Mouse (Mus musculus): ENCODE data around the gene Htra3. TPM values are rescaled to one million over a fixed set of nuclear protein-coding genes. Genes with fewer than 3 reads are reported as not detected.

The Htra3 gene
- polyA plus RNA-seq, 1 experiment from 2014 or later = 22.4 TPM

GRCm38 (mm10) chr5:35690485-35691165 lies 11.0 kb upstream of the Htra3 start:
- Histone ChIP-seq H3K27me3 (ENCODE audit: insufficient read depth, low read length) (no peaks in the 10 kb centered on the region), H3K9me3 (replicated peaks; ENCODE audit: low read length) (no peaks in the 10 kb centered on the region), H3K4me2 (ENCODE audit: low read length) (no peak overlapping the region), H3K36me3 (ENCODE audit: insufficient read depth, low read length) (no peaks in the 10 kb centered on the region), H3K27ac (no peak overlapping the region), H3K9ac (ENCODE audit: low read depth, low read length) (no peak overlapping the region), H3K4me1 (replicated peaks; ENCODE audit: insufficient read depth, low read length) (peaks cover 22% of the 10 kb centered on the region; the same call in 1 of the 2 replicates), H3K4me3 (replicated peaks; ENCODE audit: low read depth, low read length) (no peak overlapping the region)
- no peak for TF ChIP-seq CTCF (IDR thresholded peaks at IDR 0.05; ENCODE audit: low read depth)
- WGBS = 83% methylated on average over 8 of the region's 8 CpGs
- DNase-seq (ENCODE audit: low spot score) (no peak), ATAC-seq (replicated peaks; ENCODE audit: low FRiP score, low read depth) (no peak)

GRCm38 (mm10) chr5:35689374-35689773 lies 9.8 kb upstream of the Htra3 start:
- H3K4me3 ChIP-seq (replicated peaks; ENCODE audit: low read depth, low read length) = no peak overlapping the region
- no peak for ATAC-seq (replicated peaks; ENCODE audit: low FRiP score, low read depth)
- no peak overlapping the region for H3K4me2 ChIP-seq (ENCODE audit: low read length)
- H3K9me3 ChIP-seq (replicated peaks; ENCODE audit: low read length) = no peaks in the 10 kb centered on the region
- H3K36me3 ChIP-seq (ENCODE audit: insufficient read depth, low read length) = no peaks in the 10 kb centered on the region
- no peak overlapping the region for H3K9ac ChIP-seq (ENCODE audit: low read depth, low read length)
- no peaks in the 10 kb centered on the region for H3K27me3 ChIP-seq (ENCODE audit: insufficient read depth, low read length)
- H3K27ac ChIP-seq = no peak overlapping the region
- peaks cover 22% of the 10 kb centered on the region; the same call in 1 of the 2 replicates for H3K4me1 ChIP-seq (replicated peaks; ENCODE audit: insufficient read depth, low read length)
- no peak for DNase-seq (ENCODE audit: low spot score)
- no peak for TF ChIP-seq CTCF (IDR thresholded peaks at IDR 0.05; ENCODE audit: low read depth)

GRCm38 (mm10) chr5:35688851-35689250 lies 9.3 kb upstream of the Htra3 start:
- 83% methylated on average over 2 of the region's 2 CpGs for WGBS
- Histone ChIP-seq H3K9ac (ENCODE audit: low read depth, low read length) (no peak overlapping the region), H3K4me1 (replicated peaks; ENCODE audit: insufficient read depth, low read length) (peaks cover 22% of the 10 kb centered on the region; the same call in 1 of the 2 replicates), H3K27ac (no peak overlapping the region), H3K4me2 (ENCODE audit: low read length) (no peak overlapping the region), H3K27me3 (ENCODE audit: insufficient read depth, low read length) (no peaks in the 10 kb centered on the region), H3K4me3 (replicated peaks; ENCODE audit: low read depth, low read length) (no peak overlapping the region), H3K36me3 (ENCODE audit: insufficient read depth, low read length) (no peaks in the 10 kb centered on the region), H3K9me3 (replicated peaks; ENCODE audit: low read length) (no peaks in the 10 kb centered on the region)
- no peak for ATAC-seq (replicated peaks; ENCODE audit: low FRiP score, low read depth)
- TF ChIP-seq CTCF (IDR thresholded peaks at IDR 0.05; ENCODE audit: low read depth) = no peak
- no peak for DNase-seq (ENCODE audit: low spot score)

- Histone ChIP-seq H3K27me3 (ENCODE audit: insufficient read depth, low read length) (no peaks in the 10 kb centered on the region), H3K36me3 (ENCODE audit: insufficient read depth, low read length) (no peaks in the 10 kb centered on the region), H3K27ac (0 out of 2 replicates have a peak overlapping the region, but pooled peaks have one; percentile 31), H3K9me3 (replicated peaks; ENCODE audit: low read length) (no peaks in the 10 kb centered on the region), H3K9ac (ENCODE audit: low read depth, low read length) (no peak overlapping the region), H3K4me1 (replicated peaks; ENCODE audit: insufficient read depth, low read length) (peaks cover 22% of the 10 kb centered on the region; the same call in 1 of the 2 replicates), H3K4me3 (replicated peaks; ENCODE audit: low read depth, low read length) (no peak overlapping the region), H3K4me2 (ENCODE audit: low read length) (no peak overlapping the region)
- ATAC-seq (replicated peaks; ENCODE audit: low FRiP score, low read depth) = peak; percentile 72
- no peak for TF ChIP-seq CTCF (IDR thresholded peaks at IDR 0.05; ENCODE audit: low read depth)
- peak; percentile 61 for DNase-seq (ENCODE audit: low spot score)
- WGBS = 33% methylated on average over 5 of the region's 5 CpGs
Measured at GRCm38 (mm10) chr5:35687098-35687497, 7.5 kb upstream of the Htra3 start.

- H3K4me3 ChIP-seq (replicated peaks; ENCODE audit: low read depth, low read length) = no peak overlapping the region
- TF ChIP-seq CTCF (IDR thresholded peaks at IDR 0.05; ENCODE audit: low read depth) = no peak
- 78% methylated on average over 4 of the region's 4 CpGs for WGBS
- H3K4me2 ChIP-seq (ENCODE audit: low read length) = no peak overlapping the region
- H3K4me1 ChIP-seq (replicated peaks; ENCODE audit: insufficient read depth, low read length) = peaks cover 19% of the 10 kb centered on the region; the same call in 1 of the 2 replicates
- no peak overlapping the region for H3K9ac ChIP-seq (ENCODE audit: low read depth, low read length)
- 0 out of 2 replicates have a peak overlapping the region, but pooled peaks have one; percentile 31 for H3K27ac ChIP-seq
- H3K9me3 ChIP-seq (replicated peaks; ENCODE audit: low read length) = no peaks in the 10 kb centered on the region
- H3K27me3 ChIP-seq (ENCODE audit: insufficient read depth, low read length) = no peaks in the 10 kb centered on the region
- no peaks in the 10 kb centered on the region for H3K36me3 ChIP-seq (ENCODE audit: insufficient read depth, low read length)
- DNase-seq (ENCODE audit: low spot score) (no peak), ATAC-seq (replicated peaks; ENCODE audit: low FRiP score, low read depth) (0 out of 2 replicates have a peak, but pooled peaks have one; percentile 18)
Measured at GRCm38 (mm10) chr5:35686336-35686735, 6.8 kb upstream of the Htra3 start.

GRCm38 (mm10) chr5:35685079-35685478 lies 5.5 kb upstream of the Htra3 start:
- Histone ChIP-seq H3K9ac (ENCODE audit: low read depth, low read length) (no peak overlapping the region), H3K4me3 (replicated peaks; ENCODE audit: low read depth, low read length) (no peak overlapping the region), H3K27ac (no peak overlapping the region), H3K27me3 (ENCODE audit: insufficient read depth, low read length) (no peaks in the 10 kb centered on the region), H3K36me3 (ENCODE audit: insufficient read depth, low read length) (no peaks in the 10 kb centered on the region), H3K4me2 (ENCODE audit: low read length) (no peak overlapping the region), H3K9me3 (replicated peaks; ENCODE audit: low read length) (no peaks in the 10 kb centered on the region), H3K4me1 (replicated peaks; ENCODE audit: insufficient read depth, low read length) (0 out of 2 replicates have a peak, but pooled peaks cover 17% of the 10 kb centered on the region)
- no peak for ATAC-seq (replicated peaks; ENCODE audit: low FRiP score, low read depth)
- WGBS = 74% methylated on average over 3 of the region's 3 CpGs
- DNase-seq (ENCODE audit: low spot score) = no peak
- no peak for TF ChIP-seq CTCF (IDR thresholded peaks at IDR 0.05; ENCODE audit: low read depth)

All from kidney, postnatal 0 days (tissue).